Mouse (Mus musculus) granulocyte monocyte progenitor cell, adult 5-6 weeks (primary cell): ENCODE results near the gene 4930518I15Rik. TPM values are rescaled to one million over a fixed set of nuclear protein-coding genes. Genes with fewer than 3 reads are reported as not detected.
"Not testable (repeated sequence)": the region's sequence is repeated elsewhere in the genome, so short reads cannot be mapped to it uniquely, and the experiment has no call there.

ENCODE experiments used
- ATAC-seq: replicated peaks from 2 replicates; pipeline ENCODE4 v1.8.0; 2016; ENCODE audit warnings: mild to moderate bottlenecking, moderate TSS enrichment, inconsistent platforms; ENCODE audit not compliant: poor library complexity, severe bottlenecking
- total RNA-seq, 2 experiments: library from RNA; stranded (forward) in 1 of 2; stranded (reverse) in 1 of 2; fragments of 200-712, 200-1000 nt in 1 of 2; fragments of >200 nt in 1 of 2; fragmentation: Nextera tagmentation in 1 of 2; gene quantifications; 2 replicates each; pipeline ENCODE4 v1.2.3; 2014 to 2017

4930518I15Rik gene
- 0.43 and 1.1 TPM in 2 replicates for total RNA-seq (2014; fragmentation: Nextera tagmentation)
- total RNA-seq (2017) = 0.41 and 0.47 TPM in 2 replicates

DNA sequence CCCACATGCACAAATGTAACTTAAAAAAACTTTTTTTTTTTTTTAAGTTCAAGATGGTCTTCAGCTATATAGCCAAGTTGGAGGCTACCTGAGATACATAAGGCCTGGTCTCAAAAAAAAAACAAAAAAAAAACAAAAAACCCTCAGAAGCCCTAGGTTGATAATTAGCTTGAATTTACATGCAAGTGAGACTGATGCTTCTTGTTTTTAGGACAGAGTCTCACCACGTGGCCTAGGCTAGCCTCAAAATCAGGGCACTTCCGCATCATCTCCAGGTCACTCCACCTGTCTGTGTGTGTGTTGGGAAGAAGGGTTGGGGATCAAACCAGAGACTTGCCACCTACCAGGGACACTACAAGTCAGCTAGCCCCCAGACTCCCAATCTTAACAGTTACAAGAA lies at the start of gene 4930518I15Rik:
TSS of gene 4930518I15Rik (minus strand) at position 112 of the 400 bp plus-strand sequence.
- no peak for ATAC-seq

DNA sequence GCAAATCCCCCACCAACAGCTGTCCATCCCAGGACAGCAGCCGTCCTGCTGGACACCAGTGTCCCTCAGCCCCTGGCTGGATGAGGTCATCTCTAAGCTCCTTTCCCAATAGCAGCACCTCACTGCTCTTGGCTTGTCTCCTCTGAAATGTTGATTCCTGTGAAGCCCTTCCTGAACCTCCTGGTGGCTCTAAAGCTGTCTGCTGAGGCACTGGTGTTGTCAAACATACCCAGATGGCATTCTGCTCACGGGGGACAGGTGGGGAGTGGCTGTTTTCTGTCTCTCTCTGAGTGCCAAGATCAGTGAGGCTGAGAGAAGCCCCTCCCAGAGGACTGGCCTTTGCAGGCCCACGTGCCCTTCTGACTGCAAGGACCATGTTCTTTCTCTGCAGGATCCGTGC lies 48.2 kb upstream of the 4930518I15Rik start:
- ATAC-seq = not testable (repeated sequence)

DNA sequence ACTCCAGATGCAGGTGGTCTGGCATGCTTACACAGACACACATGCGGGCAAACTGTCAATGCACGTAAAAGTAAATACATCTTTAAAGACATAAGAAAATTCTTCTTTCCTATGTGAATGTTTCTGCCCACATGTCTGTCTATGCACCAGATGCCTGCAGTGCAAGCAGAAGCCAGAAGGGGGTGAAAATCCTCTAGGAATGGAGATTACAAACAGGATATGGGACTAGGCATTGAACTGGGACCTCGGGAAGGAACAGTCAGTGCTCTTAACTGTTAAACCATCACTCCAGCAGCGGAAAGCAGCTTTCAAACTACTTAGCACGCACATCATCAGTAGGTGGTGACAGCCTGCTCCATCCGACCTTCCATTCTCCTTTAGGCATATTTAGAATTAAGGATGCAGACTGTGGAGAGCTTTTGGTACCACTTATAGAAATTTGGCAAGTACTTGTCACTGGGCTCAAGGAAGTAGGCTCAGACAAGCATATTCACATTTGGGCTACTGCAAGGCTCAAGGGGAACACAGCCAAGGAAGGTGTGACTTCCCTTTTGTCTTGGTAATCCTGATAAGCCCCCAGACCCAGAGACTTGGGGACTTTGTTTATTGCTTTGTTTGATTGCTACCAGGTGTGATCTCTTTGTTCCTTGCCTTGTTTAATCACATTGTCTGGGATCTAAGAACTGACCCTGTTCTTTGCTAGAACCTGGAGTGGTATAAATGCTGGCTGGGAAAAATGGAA lies 47.4 kb upstream of the 4930518I15Rik start:
- no peak for ATAC-seq

DNA sequence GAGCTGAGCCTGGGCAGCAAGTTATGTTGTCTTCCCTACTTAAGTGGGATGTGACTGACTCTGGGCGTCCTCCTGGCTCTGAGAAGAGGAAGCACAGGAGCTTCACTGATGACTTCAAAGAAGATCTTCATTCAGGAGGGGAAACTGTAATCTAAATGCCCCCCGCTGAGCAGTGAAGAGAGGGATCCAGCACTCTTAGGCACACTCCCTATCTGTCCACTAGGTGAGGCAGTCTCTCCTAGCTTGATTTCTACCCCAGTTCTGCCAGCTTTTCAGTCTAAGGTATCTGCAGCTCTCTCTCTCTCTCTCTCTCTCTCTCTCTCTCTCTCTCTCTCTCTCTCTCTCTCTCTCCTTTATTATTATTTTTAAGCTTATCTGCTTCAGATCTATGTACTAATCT lies 45.6 kb upstream of the 4930518I15Rik start:
- ATAC-seq = 0 out of 2 replicates have a peak, but pooled peaks have one; percentile 20

- not testable (repeated sequence) for ATAC-seq
Observed at GRCm38 (mm10) chr2:156902411-156902810, 44.7 kb upstream of the 4930518I15Rik start.

DNA sequence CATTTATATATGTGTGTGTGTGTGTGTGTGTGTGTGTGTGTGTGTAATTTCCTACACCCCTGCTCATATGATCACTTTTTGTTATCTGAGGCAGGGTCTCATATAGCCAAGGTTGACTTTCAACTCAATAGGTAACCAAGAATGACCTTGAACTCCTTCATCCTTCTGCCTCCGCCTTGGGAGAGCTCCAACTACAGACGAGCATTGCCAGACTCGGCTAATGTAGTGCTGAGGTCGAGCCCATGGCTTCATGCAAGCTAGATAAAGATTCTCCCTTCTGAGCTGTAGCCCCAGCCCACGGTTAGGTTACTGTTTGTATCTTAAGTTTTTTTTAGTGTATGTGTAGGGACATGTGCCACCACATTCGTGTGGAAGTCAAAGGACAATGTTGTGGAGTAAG lies 44.1 kb upstream of the 4930518I15Rik start:
- no peak for ATAC-seq

DNA sequence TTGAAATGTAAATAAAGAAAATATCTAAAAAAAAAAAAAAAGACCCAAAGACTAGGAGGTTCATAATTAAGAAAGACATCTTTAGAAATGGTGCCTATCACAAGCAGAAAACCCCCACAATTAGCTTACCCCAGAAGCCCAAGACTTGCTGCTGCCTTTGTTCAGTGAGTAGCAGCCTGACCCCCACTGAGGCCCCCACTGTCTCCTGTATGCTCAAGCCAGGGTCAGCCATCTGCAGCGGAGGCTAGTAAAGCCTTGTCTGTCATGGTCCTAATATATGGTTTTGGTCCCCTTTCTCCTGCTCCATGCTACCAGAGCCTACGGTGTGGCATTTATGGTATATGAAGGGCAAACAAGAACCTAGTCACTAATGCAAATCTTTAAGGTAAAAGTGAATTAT lies 43.6 kb upstream of the 4930518I15Rik start:
- ATAC-seq = no peak

DNA sequence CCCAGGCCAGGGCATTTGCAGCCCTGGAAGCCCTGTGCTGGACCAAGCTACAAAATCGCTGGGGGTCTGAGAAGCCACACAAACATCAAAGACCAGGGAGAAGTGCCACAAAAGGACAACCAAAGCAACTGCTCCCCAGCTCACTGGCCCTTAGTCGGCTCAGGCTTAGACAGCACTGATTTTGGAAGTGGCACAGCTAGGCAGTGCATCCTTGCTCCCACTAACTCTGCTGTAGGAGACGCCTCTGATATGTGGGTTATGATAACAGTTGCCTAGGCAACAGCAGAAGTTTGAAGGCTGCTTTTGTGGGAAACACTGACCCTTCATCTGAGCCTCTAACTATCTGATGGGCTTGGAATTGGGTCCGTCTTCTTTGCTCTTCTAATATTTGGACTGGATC lies 41.4 kb upstream of the 4930518I15Rik start:
- no peak for ATAC-seq

- no peak for ATAC-seq
Observed at GRCm38 (mm10) chr2:156898374-156898773, 40.6 kb upstream of the 4930518I15Rik start.

GRCm38 (mm10) chr2:156897034-156897433 lies 39.3 kb upstream of the 4930518I15Rik start:
- ATAC-seq = no peak

GRCm38 (mm10) chr2:156896384-156896914 lies 38.7 kb upstream of the 4930518I15Rik start:
- ATAC-seq = peak; percentile 85

DNA sequence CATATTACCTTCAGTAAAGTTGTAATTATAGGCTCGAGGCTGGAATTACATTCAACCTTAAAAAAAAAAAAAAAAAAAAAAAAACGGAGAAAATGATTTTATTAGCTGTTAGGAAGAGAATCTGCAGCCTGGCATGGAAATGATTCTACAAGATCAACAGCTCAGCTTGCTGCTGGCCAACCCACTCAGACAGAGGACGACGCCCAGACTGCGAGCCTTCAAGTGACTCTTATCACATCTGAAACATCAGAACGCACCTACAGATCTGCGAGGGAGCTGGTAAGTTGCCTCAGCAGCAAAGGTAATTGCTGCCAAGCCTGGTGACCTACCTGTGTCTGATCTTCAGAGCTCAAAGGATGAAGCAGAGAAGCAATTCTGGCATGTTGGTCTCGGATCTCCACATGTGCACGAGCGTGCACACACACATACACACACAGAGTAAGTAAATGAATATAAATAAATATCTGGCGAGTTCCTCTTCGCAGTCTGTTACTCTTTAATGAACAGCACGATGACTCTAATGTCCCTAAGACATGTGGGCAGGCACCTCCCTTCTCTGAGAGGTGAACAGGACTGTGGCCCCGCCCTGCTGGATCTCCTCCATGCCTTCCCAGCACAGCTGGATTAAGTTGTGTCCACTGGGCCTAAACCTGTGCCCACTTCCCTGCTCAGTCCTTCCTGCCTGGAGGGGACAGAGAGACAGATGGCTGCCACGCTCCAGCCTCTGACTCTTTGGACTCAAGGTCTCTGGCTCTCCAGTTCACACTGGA lies 36.9 kb upstream of the 4930518I15Rik start:
- no peak for ATAC-seq

DNA sequence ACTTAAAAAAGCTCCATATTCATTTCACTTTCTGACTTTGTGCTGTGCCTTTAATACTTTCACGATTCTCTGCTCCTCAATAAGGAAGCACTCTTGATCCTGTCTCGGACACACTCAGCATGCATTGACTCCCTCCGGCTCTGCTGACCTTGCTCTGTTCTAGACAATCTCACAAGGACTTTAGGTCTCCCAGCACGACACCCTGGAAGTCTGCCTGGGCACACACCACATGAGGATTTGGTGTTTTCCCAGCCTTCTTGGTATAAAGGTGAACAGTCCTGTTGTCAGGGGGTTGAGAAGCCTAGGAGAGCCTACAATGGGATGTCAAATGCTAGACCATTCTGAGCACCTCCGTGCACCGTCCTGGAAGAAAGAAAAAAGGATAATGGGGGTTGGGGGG lies 35.1 kb upstream of the 4930518I15Rik start:
- ATAC-seq = no peak

- no peak for ATAC-seq
Observed at GRCm38 (mm10) chr2:156892240-156892639, 34.5 kb upstream of the 4930518I15Rik start.

GRCm38 (mm10) chr2:156888490-156888889 lies 30.7 kb upstream of the 4930518I15Rik start:
- ATAC-seq = no peak

- peak; percentile 74 for ATAC-seq
Observed at GRCm38 (mm10) chr2:156887017-156887416, 29.3 kb upstream of the 4930518I15Rik start, which contains the start of gene Sla2. Gene Sla2 (minus strand): TSS chr2:156887192.

- peak; percentile 33; the same call in 1 of the 2 replicates for ATAC-seq
Observed at GRCm38 (mm10) chr2:156886084-156886631, 28.4 kb upstream of the 4930518I15Rik start.

GRCm38 (mm10) chr2:156885666-156886065 lies 27.9 kb upstream of the 4930518I15Rik start:
- ATAC-seq = not testable (repeated sequence)

DNA sequence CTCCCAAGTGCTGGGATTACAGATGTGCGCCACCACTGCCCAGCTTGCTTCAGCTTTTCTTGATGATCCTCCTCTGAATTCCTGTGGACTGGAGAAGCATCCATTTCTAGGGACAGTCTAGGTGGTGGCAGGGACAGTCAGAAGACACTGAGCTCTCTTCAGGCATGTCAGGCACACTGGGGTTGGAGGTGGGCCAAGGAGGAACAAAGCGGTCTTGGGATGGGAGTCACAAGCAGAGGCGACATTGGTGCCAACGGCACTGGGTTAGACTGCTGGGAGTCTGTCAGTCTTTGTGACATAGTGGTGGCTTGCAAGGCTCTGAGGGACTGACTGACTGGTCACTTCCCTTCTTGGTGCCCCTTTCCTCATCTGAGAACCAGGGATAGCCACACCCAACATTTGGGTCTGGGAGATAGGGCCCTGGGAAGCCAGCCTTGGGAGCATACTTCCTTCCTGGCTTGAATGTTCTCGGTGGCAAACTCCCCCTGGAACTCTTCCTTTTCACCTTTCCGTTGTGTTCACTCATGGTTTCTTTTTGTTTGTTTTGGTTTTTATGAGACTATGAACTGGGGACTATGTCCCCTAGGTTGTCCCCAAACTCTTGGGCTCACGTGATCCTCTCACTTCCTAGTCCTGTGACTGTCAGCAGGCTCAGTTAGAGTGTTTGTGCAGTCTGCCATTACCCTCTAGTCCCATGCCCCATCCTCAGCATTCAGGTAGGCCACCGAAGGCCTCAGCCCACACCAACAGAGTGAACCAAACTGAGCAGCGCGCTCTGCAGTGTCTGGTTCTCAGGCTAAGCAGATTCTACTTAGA lies 26.9 kb upstream of the 4930518I15Rik start:
- peak; percentile 25; the same call in 1 of the 2 replicates for ATAC-seq
